Mouse (Mus musculus) embryonic facial prominence, embryonic 14.5 days (tissue): ENCODE data around the gene Slc36a1. TPM values are rescaled to one million over a fixed set of nuclear protein-coding genes. Genes with fewer than 3 reads are reported as not detected.

Experiments
- ATAC-seq: fragments of 200-750 bp; cut with Nextera tagmentation; 2 replicates; pipeline ENCODE4 v1.8.0; 2017; ENCODE audit warnings: low read depth, moderate number of reproducible peaks, moderate TSS enrichment
- DNase-seq: peaks from one replicate; pipeline ENCODE4 v3.0.0-alpha.2; 2015; ENCODE audit warnings: low spot score
- H3K27ac ChIP-seq: fragments of 300-500 bp; sonication (generic); replicated peaks from 2 replicates; pipeline ENCODE4 v1.5.1; 2014; ENCODE audit warnings: low read depth, mild to moderate bottlenecking, low read length, moderate library complexity
- H3K27me3 ChIP-seq: fragments of 300-500 bp; sonication (generic); replicated peaks from 2 replicates; pipeline ENCODE4 v1.6.1; 2014; ENCODE audit warnings: low read length; ENCODE audit not compliant: control insufficient read depth, insufficient read depth
- H3K36me3 ChIP-seq: fragments of 300-500 bp; sonication (generic); 2 replicates; pipeline ENCODE4 v1.6.1; 2014; ENCODE audit warnings: low read length, mixed read lengths; ENCODE audit not compliant: control insufficient read depth, insufficient read depth
- H3K4me1 ChIP-seq: fragments of 300-500 bp; sonication (generic); 2 replicates; pipeline ENCODE4 v1.6.1; 2014; ENCODE audit warnings: antibody characterized with exemption, low read length; ENCODE audit not compliant: control insufficient read depth, insufficient read depth
- H3K4me2 ChIP-seq: fragments of 300-500 bp; sonication (generic); 2 replicates; pipeline ENCODE4 v1.6.1; 2014; ENCODE audit warnings: low read depth, mild to moderate bottlenecking, low read length, moderate library complexity, mixed read lengths
- H3K4me3 ChIP-seq: fragments of 300-500 bp; sonication (generic); 2 replicates; pipeline ENCODE4 v1.5.1; 2014; ENCODE audit warnings: low read depth, mild to moderate bottlenecking, low read length
- H3K9ac ChIP-seq: fragments of 300-500 bp; sonication (generic); 2 replicates; pipeline ENCODE4 v1.6.1; 2014; ENCODE audit warnings: low read depth, mild to moderate bottlenecking, low read length, moderate library complexity, mixed read lengths
- H3K9me3 ChIP-seq: fragments of 300-500 bp; sonication (generic); 2 replicates; pipeline ENCODE4 v1.6.1; 2016; ENCODE audit warnings: low read length; ENCODE audit not compliant: control insufficient read depth
- WGBS: fragments of 180-500 bp; shearing (Covaris S2); extraction: QIAGEN DNeasy Blood & Tissue Kit; methylation state at CpG from one replicate; pipeline ENCODE4 v1.1.7; 2014; 5-methylcytosine and 5-hydroxymethylcytosine counted together
- polyA plus RNA-seq: library from polyadenylated mRNA; unstranded; fragments of >200 nt; fragmentation: Nextera tagmentation; extraction: Ambion mirVana; gene quantifications from 2 replicates; pipeline ENCODE4 v1.2.1, GENCODE M21; 2014

Slc36a1 gene
- polyA plus RNA-seq, 1 experiment from 2014 or later = 2.3 TPM

DNA sequence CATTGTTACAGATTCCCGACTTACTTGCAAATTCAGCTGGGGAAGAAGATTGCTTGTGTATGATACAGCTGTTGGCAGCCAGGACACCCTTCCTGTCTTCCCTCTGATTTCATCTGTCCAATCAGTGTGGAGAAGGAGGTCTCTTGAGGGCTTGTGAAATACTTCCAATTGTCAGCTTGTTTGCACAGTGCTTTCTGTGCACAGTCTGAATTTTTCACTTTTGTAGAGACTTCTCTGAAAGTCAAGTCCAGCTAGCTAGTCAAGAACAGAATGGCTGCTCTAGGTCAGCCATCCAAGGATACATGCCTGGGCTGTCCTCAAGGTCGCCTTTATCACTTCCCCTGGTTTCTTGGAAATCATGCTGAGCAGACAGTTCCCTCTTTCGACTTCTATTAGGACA is 10.8 kb downstream of the Slc36a1 start:
- ATAC-seq (no peak), DNase-seq (no peak)
- H3K27me3 ChIP-seq = no peaks in the 10 kb centered on the region
- WGBS = 78% methylated on average over 3 of the region's 3 CpGs
- H3K4me2 ChIP-seq = no peak overlapping the region
- H3K9me3 ChIP-seq = no peaks in the 10 kb centered on the region
- no peak overlapping the region for H3K4me3 ChIP-seq
- no peak overlapping the region for H3K27ac ChIP-seq
- H3K9ac ChIP-seq = no peak overlapping the region
- peaks cover 6% of the 10 kb centered on the region; the same call in 1 of the 2 replicates for H3K36me3 ChIP-seq
- H3K4me1 ChIP-seq = no peaks in the 10 kb centered on the region

DNA sequence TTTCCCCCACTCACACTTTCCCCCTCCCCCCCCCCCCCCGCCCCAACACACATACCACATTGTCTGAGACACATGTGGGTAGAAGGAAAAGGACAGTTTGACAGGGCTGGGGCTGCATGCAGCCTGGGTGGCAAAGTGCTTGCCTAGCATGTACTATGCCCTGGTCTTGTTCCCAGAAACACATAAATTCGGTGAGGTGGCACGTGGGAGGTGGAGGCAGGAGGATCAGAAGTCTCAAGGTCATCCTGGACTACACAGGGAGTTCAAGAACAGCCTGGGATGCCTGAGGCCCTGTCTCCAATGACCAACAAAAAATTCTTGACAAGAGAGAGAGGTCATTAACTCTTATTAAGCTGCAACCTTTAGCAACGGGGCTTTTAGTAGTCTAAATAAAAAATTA is 11.9 kb downstream of the Slc36a1 start:
- Histone ChIP-seq H3K4me1 (no peaks in the 10 kb centered on the region), H3K36me3 (peaks cover 16% of the 10 kb centered on the region; the same call in 1 of the 2 replicates), H3K27me3 (no peaks in the 10 kb centered on the region), H3K4me3 (no peak overlapping the region), H3K4me2 (no peak overlapping the region), H3K9ac (no peak overlapping the region), H3K9me3 (no peaks in the 10 kb centered on the region), H3K27ac (no peak overlapping the region)
- 53% methylated on average over 3 of the region's 4 CpGs for WGBS
- DNase-seq (no peak), ATAC-seq (no peak)

DNA sequence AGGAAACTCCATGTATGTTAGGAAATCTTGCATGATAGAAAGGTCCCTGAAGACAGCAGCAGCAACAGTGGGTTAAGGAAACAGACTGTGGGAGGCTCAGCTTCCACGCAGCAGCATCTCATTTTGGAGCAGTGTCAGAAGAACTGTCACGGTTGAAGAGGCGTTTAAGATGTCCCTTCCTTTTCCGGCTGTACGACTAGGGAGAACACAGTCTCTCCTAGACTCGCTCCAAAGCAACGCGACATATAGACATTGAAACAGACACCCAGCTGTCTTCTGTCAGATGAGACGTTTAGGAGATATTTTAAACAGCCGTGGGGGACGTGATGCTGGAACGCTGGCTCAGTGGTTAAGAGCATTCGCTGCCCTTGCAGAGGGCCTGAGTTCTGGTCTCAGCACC is 12.7 kb downstream of the Slc36a1 start:
- DNase-seq = peak; percentile 12
- H3K36me3 ChIP-seq = peaks cover 20% of the 10 kb centered on the region; the same call in 1 of the 2 replicates
- H3K4me3 ChIP-seq = no peak overlapping the region
- H3K4me1 ChIP-seq = no peaks in the 10 kb centered on the region
- no peaks in the 10 kb centered on the region for H3K9me3 ChIP-seq
- no peaks in the 10 kb centered on the region for H3K27me3 ChIP-seq
- ATAC-seq = no peak
- no peak overlapping the region for H3K27ac ChIP-seq
- no peak overlapping the region for H3K4me2 ChIP-seq
- 77% methylated on average over 13 of the region's 13 CpGs for WGBS
- no peak overlapping the region for H3K9ac ChIP-seq

DNA sequence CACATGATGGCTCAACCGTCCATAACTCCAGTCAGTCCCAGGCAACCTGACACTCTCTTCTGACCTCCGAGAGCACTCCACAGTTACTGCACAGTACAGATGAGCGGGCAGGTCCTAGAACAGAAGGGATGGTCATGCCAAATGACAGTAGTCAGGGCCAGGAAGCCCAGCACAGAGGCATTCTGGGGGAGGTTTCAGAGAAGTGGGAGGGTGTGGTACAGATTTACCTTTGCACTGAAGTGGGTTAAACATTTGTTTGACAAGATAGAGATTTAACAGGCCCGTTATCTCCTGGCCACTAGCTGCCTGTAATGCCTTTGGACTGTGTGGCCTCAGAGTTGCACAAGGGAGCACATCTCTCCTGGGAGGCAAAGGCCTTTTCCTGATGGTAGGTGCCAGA is 13.3 kb downstream of the Slc36a1 start:
- Histone ChIP-seq H3K4me1 (no peaks in the 10 kb centered on the region), H3K36me3 (peaks cover 21% of the 10 kb centered on the region; the same call in 1 of the 2 replicates), H3K4me3 (no peak overlapping the region), H3K27ac (no peak overlapping the region), H3K9me3 (no peaks in the 10 kb centered on the region), H3K4me2 (no peak overlapping the region), H3K9ac (no peak overlapping the region), H3K27me3 (no peaks in the 10 kb centered on the region)
- ATAC-seq (no peak), DNase-seq (no peak)
- 84% methylated on average over 4 of the region's 4 CpGs for WGBS

DNA sequence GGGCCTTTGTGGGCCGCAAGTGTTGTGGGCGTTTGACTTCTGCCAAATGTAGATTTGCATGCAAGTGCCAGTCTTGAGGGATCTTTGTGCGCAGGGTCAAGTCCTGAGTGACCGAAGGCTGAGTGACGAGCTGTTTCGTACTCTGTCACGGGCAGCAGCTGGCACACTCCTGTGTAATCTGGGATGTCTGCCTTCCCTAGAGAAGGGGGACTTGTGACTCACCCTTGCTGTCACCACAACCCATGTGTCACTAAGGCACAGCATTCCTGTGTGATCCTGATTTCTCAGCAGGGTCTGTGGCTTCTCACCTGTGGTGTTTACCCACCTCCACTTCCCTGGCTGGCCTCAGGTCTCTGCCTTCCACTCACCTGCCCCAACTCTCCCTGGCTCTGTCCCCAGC is 13.7 kb downstream of the Slc36a1 start:
- peaks cover 24% of the 10 kb centered on the region; the same call in 1 of the 2 replicates for H3K36me3 ChIP-seq
- H3K4me2 ChIP-seq = no peak overlapping the region
- WGBS = 97% methylated on average over 7 of the region's 7 CpGs
- H3K9me3 ChIP-seq = no peaks in the 10 kb centered on the region
- no peak overlapping the region for H3K9ac ChIP-seq
- ATAC-seq (no peak), DNase-seq (no peak)
- no peaks in the 10 kb centered on the region for H3K4me1 ChIP-seq
- H3K27me3 ChIP-seq = no peaks in the 10 kb centered on the region
- no peak overlapping the region for H3K4me3 ChIP-seq
- H3K27ac ChIP-seq = no peak overlapping the region

DNA sequence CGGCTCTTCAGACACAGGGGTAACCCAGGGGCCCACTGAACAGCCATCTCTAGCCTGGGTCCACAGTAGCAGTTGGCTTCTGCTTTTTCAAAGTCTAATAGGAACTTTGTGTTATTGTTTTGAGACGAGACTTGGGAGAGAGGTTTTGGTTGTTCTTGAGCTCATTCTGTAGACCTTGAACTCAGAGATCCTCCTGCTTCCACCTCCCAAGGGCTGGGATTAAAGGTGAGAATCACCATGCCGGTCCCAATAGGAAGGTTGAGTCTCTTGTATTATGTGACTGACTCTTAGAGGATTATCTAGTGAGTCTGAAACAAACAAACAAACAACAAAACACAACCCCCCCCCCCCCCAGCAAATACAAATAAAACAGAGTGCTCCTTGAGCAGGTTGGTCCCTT is 14.3 kb downstream of the Slc36a1 start:
- H3K36me3 ChIP-seq = peaks cover 27% of the 10 kb centered on the region; the same call in 1 of the 2 replicates
- no peaks in the 10 kb centered on the region for H3K4me1 ChIP-seq
- WGBS = 83% methylated on average over 3 of the region's 3 CpGs
- H3K27me3 ChIP-seq = no peaks in the 10 kb centered on the region
- ATAC-seq = no peak
- DNase-seq = no peak
- H3K4me2 ChIP-seq = no peak overlapping the region
- no peaks in the 10 kb centered on the region for H3K9me3 ChIP-seq
- H3K4me3 ChIP-seq = no peak overlapping the region
- H3K9ac ChIP-seq = no peak overlapping the region
- no peak overlapping the region for H3K27ac ChIP-seq

DNA sequence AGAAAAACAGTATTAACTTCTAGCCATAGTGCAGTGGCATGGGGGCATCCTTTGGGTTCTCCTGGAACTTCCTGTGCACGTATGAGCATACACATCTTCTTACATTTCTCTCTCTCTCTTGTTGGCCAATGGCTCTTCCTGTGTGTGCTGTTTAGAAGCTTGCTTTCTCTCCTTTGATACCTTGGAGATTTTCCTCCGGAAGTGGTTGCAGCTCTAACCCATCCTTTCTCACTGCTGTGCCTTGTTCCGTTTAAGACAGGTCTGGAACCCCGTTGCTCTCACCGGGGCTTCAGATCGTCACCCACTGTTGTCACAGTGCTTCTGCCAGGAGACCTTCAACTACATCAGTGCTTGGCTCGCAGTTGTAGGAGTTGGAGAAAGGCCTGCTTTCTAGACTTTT is 17.2 kb downstream of the Slc36a1 start:
- ATAC-seq = no peak
- Histone ChIP-seq H3K4me2 (no peak overlapping the region), H3K27ac (no peak overlapping the region), H3K36me3 (peaks cover 34% of the 10 kb centered on the region; the same call in 1 of the 2 replicates), H3K27me3 (no peaks in the 10 kb centered on the region), H3K9me3 (no peaks in the 10 kb centered on the region), H3K9ac (no peak overlapping the region), H3K4me1 (no peaks in the 10 kb centered on the region), H3K4me3 (no peak overlapping the region)
- DNase-seq = no peak
- 87% methylated on average over 7 of the region's 7 CpGs for WGBS

DNA sequence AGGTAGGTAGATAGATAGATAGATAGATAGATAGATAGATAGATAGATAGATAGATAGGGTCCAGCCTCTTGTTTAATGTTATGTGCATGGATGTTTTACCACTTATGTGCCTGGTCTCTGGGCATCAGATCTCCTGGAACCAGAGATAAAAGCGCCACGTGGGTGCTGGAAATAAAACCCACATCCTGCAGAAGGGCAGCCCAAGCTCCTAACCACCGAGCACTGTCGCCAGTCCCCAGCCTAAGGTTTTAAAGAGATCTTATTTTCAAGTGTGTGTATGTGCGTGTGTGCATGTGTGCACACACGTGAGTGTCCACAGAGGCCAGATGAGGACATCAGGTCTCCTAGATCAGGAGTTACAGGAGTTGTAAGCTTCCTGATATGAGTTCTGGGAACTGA is 26.9 kb downstream of the Slc36a1 start:
- WGBS = 91% methylated on average over 6 of the region's 6 CpGs
- H3K4me3 ChIP-seq = no peak overlapping the region
- H3K9me3 ChIP-seq = no peaks in the 10 kb centered on the region
- H3K36me3 ChIP-seq = peaks cover 23% of the 10 kb centered on the region; the same call in 1 of the 2 replicates
- ATAC-seq = no peak
- no peak overlapping the region for H3K27ac ChIP-seq
- no peak overlapping the region for H3K9ac ChIP-seq
- no peak overlapping the region for H3K4me2 ChIP-seq
- no peaks in the 10 kb centered on the region for H3K4me1 ChIP-seq
- H3K27me3 ChIP-seq = no peaks in the 10 kb centered on the region
- DNase-seq = no peak

DNA sequence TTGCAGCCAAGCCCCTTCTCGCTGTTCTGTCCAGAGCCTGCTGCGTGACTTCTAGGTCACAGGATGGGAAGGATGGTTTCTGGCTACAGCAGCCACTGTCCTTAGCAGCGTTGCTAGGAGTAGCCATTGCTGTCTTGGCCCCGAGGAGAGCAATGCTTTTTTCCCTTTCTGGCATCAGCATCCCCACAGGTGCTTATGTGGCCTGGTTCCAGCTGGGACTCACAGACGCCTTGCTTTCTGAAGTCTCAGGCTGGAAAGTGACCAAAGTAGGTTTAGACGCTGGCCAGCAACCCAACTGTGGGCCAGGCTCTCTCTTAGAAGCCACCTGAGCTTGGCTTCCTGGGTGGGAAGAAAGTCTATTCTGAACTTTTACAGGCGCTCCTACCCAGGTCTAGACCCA is 30.1 kb downstream of the Slc36a1 start:
- no peaks in the 10 kb centered on the region for H3K4me1 ChIP-seq
- WGBS = 82% methylated on average over 7 of the region's 7 CpGs

More for the DNA sequence above, 30.1 kb downstream of the Slc36a1 start:
- Histone ChIP-seq H3K9ac (no peak overlapping the region), H3K36me3 (peaks cover 16% of the 10 kb centered on the region; the same call in 1 of the 2 replicates), H3K27me3 (no peaks in the 10 kb centered on the region), H3K4me2 (no peak overlapping the region), H3K4me3 (no peak overlapping the region), H3K27ac (no peak overlapping the region), H3K9me3 (no peaks in the 10 kb centered on the region)
- no peak for DNase-seq
- no peak for ATAC-seq
